Mouse (Mus musculus) embryo, embryonic 11 days (tissue): ENCODE measurements around the gene Gm21783.
"Not testable (repeated sequence)": the region's sequence is repeated elsewhere in the genome, so short reads cannot be mapped to it uniquely, and the experiment has no call there.

Experiments
- DNase-seq: peaks from one replicate; pipeline ENCODE4 v3.0.0-alpha.2; 2015

Gm21783 gene

DNA sequence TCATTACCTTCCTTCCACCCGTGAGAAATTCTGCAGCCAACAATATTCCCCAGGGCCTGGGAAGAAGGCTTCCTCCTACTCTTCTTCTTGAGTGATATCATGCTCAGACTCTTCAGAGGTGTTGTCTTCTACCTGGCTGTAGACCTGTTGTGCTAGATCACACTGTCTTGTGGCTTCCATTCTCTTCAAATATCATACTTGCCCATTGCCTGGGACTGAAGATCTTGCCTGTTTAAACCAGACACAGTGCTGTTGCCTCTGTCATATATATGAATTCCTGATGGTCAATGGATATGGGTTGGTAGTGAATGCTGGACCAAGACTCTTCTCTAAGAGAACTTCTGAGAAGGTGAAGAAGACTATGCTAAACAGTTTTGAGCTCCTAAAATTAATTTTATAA is at the start of gene Gm21783:
TSS of gene Gm21783 (minus strand) at position 101 of the 400 bp plus-strand sequence.
- not testable (repeated sequence) for DNase-seq
